Mouse (Mus musculus): Measurements from ENCODE around the gene Dlx1.

Gene Dlx1

GRCm38 (mm10) chr2:71528014-71528713 lies at the start of gene Dlx1:
Gene Dlx1, plus strand, starts transcription at chr2:71528113.
- DNase-seq (ENCODE audit: low spot score), result no peak

GRCm38 (mm10) chr2:71479917-71480316 lies 48.0 kb upstream of the Dlx1 start:
- no peak for DNase-seq (ENCODE audit: low spot score)

GRCm38 (mm10) chr2:71481825-71482224 lies 46.1 kb upstream of the Dlx1 start:
- DNase-seq (ENCODE audit: low spot score), result no peak

GRCm38 (mm10) chr2:71483046-71483716 lies 44.7 kb upstream of the Dlx1 start:
- DNase-seq (ENCODE audit: low spot score), result no peak

GRCm38 (mm10) chr2:71483717-71484066 lies 44.2 kb upstream of the Dlx1 start:
- no peak for DNase-seq (ENCODE audit: low spot score)

GRCm38 (mm10) chr2:71491295-71491694 lies 36.6 kb upstream of the Dlx1 start:
- no peak for DNase-seq (ENCODE audit: low spot score)

GRCm38 (mm10) chr2:71493161-71493683 lies 34.7 kb upstream of the Dlx1 start:
- DNase-seq (ENCODE audit: low spot score), result no peak

- no peak for DNase-seq (ENCODE audit: low spot score)
Observed at GRCm38 (mm10) chr2:71494503-71494902, 33.4 kb upstream of the Dlx1 start.

- DNase-seq (ENCODE audit: low spot score), result no peak
Observed at GRCm38 (mm10) chr2:71494971-71495370, 32.9 kb upstream of the Dlx1 start.

GRCm38 (mm10) chr2:71497175-71497574 lies 30.7 kb upstream of the Dlx1 start:
- no peak for DNase-seq (ENCODE audit: low spot score)

GRCm38 (mm10) chr2:71499276-71500230 lies 28.4 kb upstream of the Dlx1 start:
- no peak for DNase-seq (ENCODE audit: low spot score)

GRCm38 (mm10) chr2:71504852-71505251 lies 23.1 kb upstream of the Dlx1 start:
- no peak for DNase-seq (ENCODE audit: low spot score)

- no peak for DNase-seq (ENCODE audit: low spot score)
Observed at GRCm38 (mm10) chr2:71511209-71511608, 16.7 kb upstream of the Dlx1 start.

- no peak for DNase-seq (ENCODE audit: low spot score)
Observed at GRCm38 (mm10) chr2:71512326-71512725, 15.6 kb upstream of the Dlx1 start.

GRCm38 (mm10) chr2:71516995-71517394 lies 10.9 kb upstream of the Dlx1 start:
- DNase-seq (ENCODE audit: low spot score), result no peak

- DNase-seq (ENCODE audit: low spot score), result no peak
Observed at GRCm38 (mm10) chr2:71517466-71518099, 10.3 kb upstream of the Dlx1 start.

- no peak for DNase-seq (ENCODE audit: low spot score)
Observed at GRCm38 (mm10) chr2:71522871-71523270, 5.0 kb upstream of the Dlx1 start.

GRCm38 (mm10) chr2:71523431-71523830 lies 4.5 kb upstream of the Dlx1 start:
- no peak for DNase-seq (ENCODE audit: low spot score)

GRCm38 (mm10) chr2:71524763-71525162 lies 3.1 kb upstream of the Dlx1 start:
- no peak for DNase-seq (ENCODE audit: low spot score)

GRCm38 (mm10) chr2:71526595-71527322 lies 1.2 kb upstream of the Dlx1 start:
- DNase-seq (ENCODE audit: low spot score), result no peak

- DNase-seq (ENCODE audit: low spot score), result no peak
Observed at GRCm38 (mm10) chr2:71527323-71528013, 445 bp upstream of the Dlx1 start.
